Mouse (Mus musculus) left cerebral cortex, adult 2 months (tissue): Measurements from ENCODE around the gene Atrnl1. TPM values are rescaled to one million over a fixed set of nuclear protein-coding genes. Genes with fewer than 3 reads are reported as not detected.
A peak's percentile ranks its signal among the peaks of the same experiment; 100 is the strongest.

Experiments
- DNase-seq, 2 experiments: peaks; one replicate each; pipeline ENCODE4 v3.0.0; 2021 to 2022; ENCODE audit warnings: low spot score in 2 of 2, mixed read lengths in 1 of 2; ENCODE audit errors: extremely low spot score in 1 of 2
- H3K27ac ChIP-seq: fragments of 200-600 bp; 2 replicates; pipeline ENCODE4 v1.8.1; 2022
- H3K4me3 ChIP-seq: fragments of 200-600 bp; 2 replicates; pipeline ENCODE4 v1.8.1; 2022
- CTCF ChIP-seq: fragments of 200-600 bp; IDR thresholded peaks from 2 replicates; pipeline ENCODE4 v1.8.1; 2022; ENCODE audit warnings: antibody characterized with exemption, mild to moderate bottlenecking, moderate library complexity
- intact Hi-C: fragments of 180-260 bp; cut with DNase I; formaldehyde crosslinking; loops from one replicate; pipeline ENCODE4 v1.15.1; 2025
- long read RNA-seq, 2 experiments: library from polyadenylated mRNA; stranded (forward); transcript quantifications; one replicate each; pipeline ENCODE4 v2.0.0; 2021; ENCODE audit warnings: borderline mapping rate in 2 of 2
- total RNA-seq, 2 experiments: library from RNA; stranded (reverse); gene quantifications; 2 replicates each; pipeline ENCODE4 v1.2.3; 2021

Gene Atrnl1
- 100 to 1,000 TPM; 104 to 106 TPM for total RNA-seq
- long read RNA-seq, experiment 1, full-length matches to known transcripts: 12 of 32 reads
- long read RNA-seq, experiment 1, partial matches to known transcripts: 6 of 32 reads
- long read RNA-seq, experiment 1, other reads (novel, unspliced or antisense): 14 of 32 reads
- long read RNA-seq, experiment 2, full-length matches to known transcripts: 6 of 19 reads
- long read RNA-seq, experiment 2, partial matches to known transcripts: 8 of 19 reads
- long read RNA-seq, experiment 2, other reads (novel, unspliced or antisense): 5 of 19 reads

- Histone ChIP-seq H3K27ac (peak within 1 kb of the TSS; percentile 100), H3K4me3 (peak within 1 kb of the TSS; percentile 92)
- TF ChIP-seq CTCF: no peak; the same call in 1 of the 2 replicates
- intact Hi-C loops: loop anchor here (2.0 to 5.0 kb wide), 3 partner anchors 66 to 238 kb away; no protein-coding TSS in a partner anchor
- DNase-seq: peak; percentile 84 to 86
Measured at GRCm38 (mm10) chr19:57610476-57611261, at the start of gene Atrnl1. Atrnl1 (plus strand) TSS chr19:57611034.

- intact Hi-C loops: no loop called here
- TF ChIP-seq CTCF: no peak
- no peak overlapping the region for H3K27ac ChIP-seq
Measured at GRCm38 (mm10) chr19:57561486-57561885, 49.3 kb upstream of the Atrnl1 start.

GRCm38 (mm10) chr19:57569040-57569439, 41.8 kb upstream of the Atrnl1 start:
- H3K27ac ChIP-seq: no peak overlapping the region
- intact Hi-C loops: no loop called here
- TF ChIP-seq CTCF: no peak
- no peak overlapping the region for H3K4me3 ChIP-seq
- no peak for DNase-seq

More at GRCm38 (mm10) chr19:57561486-57561885, 49.3 kb upstream of the Atrnl1 start:
- no peak overlapping the region for H3K4me3 ChIP-seq
- DNase-seq: no peak

- DNase-seq: peak in 1 of 2 experiments; percentile 25
- intact Hi-C loops: loop anchor here (5.0 kb wide), 1 partner anchor 85 kb away; no protein-coding TSS in a partner anchor
- peak overlapping the region; percentile 71 for H3K27ac ChIP-seq
- H3K4me3 ChIP-seq: no peak overlapping the region
- no peak for TF ChIP-seq CTCF
Measured at GRCm38 (mm10) chr19:57572360-57573237, 38.2 kb upstream of the Atrnl1 start.

- Histone ChIP-seq H3K27ac (peak overlapping the region; percentile 71; the same call in 1 of the 2 replicates), H3K4me3 (no peak overlapping the region)
- DNase-seq: no peak
- intact Hi-C loops: loop anchor here (5.0 kb wide), 1 partner anchor 86 kb away; no protein-coding TSS in a partner anchor
- no peak for TF ChIP-seq CTCF
Measured at GRCm38 (mm10) chr19:57573470-57573869, 37.4 kb upstream of the Atrnl1 start.

GRCm38 (mm10) chr19:57575027-57575426, 35.8 kb upstream of the Atrnl1 start:
- no peak for DNase-seq
- H3K27ac ChIP-seq: no peak overlapping the region
- intact Hi-C loops: no loop called here
- no peak for TF ChIP-seq CTCF
- H3K4me3 ChIP-seq: no peak overlapping the region

GRCm38 (mm10) chr19:57576836-57577235, 34.0 kb upstream of the Atrnl1 start:
- H3K4me3 ChIP-seq: no peak overlapping the region
- no peak for DNase-seq
- peak overlapping the region; percentile 24; the same call in 1 of the 2 replicates for H3K27ac ChIP-seq
- intact Hi-C loops: no loop called here
- no peak for TF ChIP-seq CTCF

- Histone ChIP-seq H3K4me3 (no peak overlapping the region), H3K27ac (peak overlapping the region; percentile 24; the same call in 1 of the 2 replicates)
- no peak for TF ChIP-seq CTCF
- intact Hi-C loops: no loop called here
- DNase-seq: no peak
Measured at GRCm38 (mm10) chr19:57577256-57577655, 33.6 kb upstream of the Atrnl1 start.

GRCm38 (mm10) chr19:57580962-57581361, 29.9 kb upstream of the Atrnl1 start:
- Histone ChIP-seq H3K27ac (no peak overlapping the region), H3K4me3 (no peak overlapping the region)
- intact Hi-C loops: no loop called here
- peak in 1 of 2 experiments; percentile 29 for DNase-seq
- no peak for TF ChIP-seq CTCF

- DNase-seq: no peak
- no peak for TF ChIP-seq CTCF
- intact Hi-C loops: no loop called here
- Histone ChIP-seq H3K4me3 (no peak overlapping the region), H3K27ac (no peak overlapping the region)
Measured at GRCm38 (mm10) chr19:57585231-57585792, 25.5 kb upstream of the Atrnl1 start.

GRCm38 (mm10) chr19:57586172-57586571, 24.7 kb upstream of the Atrnl1 start:
- intact Hi-C loops: no loop called here
- Histone ChIP-seq H3K27ac (no peak overlapping the region), H3K4me3 (no peak overlapping the region)
- no peak for TF ChIP-seq CTCF
- no peak for DNase-seq
